Mouse (Mus musculus) layer of hippocampus, postnatal 25 days (tissue): ENCODE measurements around the gene Ddi2. TPM values are rescaled to one million over a fixed set of nuclear protein-coding genes. Genes with fewer than 3 reads are reported as not detected.

Experiments used
- DNase-seq, 2 experiments: peaks; one replicate each; pipeline ENCODE4 v3.0.0; 2022; ENCODE audit warnings: mixed read lengths in 2 of 2, low spot score in 1 of 2; ENCODE audit errors: extremely low spot score in 1 of 2
- total RNA-seq, 2 experiments: library from RNA; stranded (reverse); gene quantifications; 2 replicates each; pipeline ENCODE4 v1.2.3; 2021

The Ddi2 gene
- total RNA-seq, 2 experiments from 2014 or later, result 39.7 TPM

DNA sequence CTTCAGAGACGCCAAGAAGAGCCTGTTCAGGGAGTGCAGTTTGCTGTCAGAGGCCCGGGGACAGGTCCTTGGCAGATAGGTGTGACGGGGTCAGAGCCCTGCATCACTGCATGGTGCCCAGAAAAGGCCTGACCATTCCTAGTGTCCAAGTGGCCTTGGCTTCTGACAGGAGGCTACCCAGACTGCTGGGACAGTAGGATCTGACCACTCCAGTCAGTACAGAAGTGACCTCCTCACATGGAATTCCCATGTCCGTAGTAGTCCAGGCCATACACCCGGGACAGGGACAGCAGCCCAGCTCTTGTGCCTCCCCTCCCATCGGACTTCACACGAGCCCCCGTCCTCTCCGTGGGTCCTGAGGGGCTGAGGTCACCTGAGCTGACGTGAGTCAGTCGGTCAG, 93.2 kb downstream of the Ddi2 start:
- DNase-seq, result no peak

DNA sequence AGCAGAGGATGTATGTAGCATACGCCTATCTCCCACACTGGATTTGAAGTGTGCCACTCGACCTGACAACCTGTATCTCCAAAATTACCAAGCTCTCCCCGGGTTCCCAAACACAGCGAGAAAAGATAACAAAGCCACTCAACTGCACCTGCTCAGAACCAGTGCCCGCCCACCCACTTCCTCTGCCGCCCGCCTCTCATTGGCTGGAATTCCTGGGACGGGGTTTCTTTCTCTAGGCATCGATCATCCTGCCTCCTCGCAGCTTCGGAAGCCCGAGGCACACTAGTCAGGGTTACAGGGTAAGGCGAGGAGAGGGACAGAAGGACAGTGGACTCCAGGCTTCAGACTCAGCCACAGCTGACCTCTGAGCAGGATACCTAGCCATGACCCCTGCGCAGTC, 94.6 kb downstream of the Ddi2 start:
- DNase-seq, result no peak

Other genes with a start within 250 kb of the Ddi2 start
- 10 to 100 TPM; 51.6 to 67.6 TPM for gene Spen, start 184.8 kb downstream of the Ddi2 start, total RNA-seq
- 1 to 10 TPM; 1.3 to 1.5 TPM for gene Fblim1, start 117.3 kb downstream of the Ddi2 start, total RNA-seq
- under 1 TPM; 0.44 to 0.45 TPM for gene Tmem82, start 104.8 kb downstream of the Ddi2 start, total RNA-seq
- 1 to 10 TPM; 1.8 to 3.2 TPM for gene Slc25a34, start 99.6 kb downstream of the Ddi2 start, total RNA-seq
- gene Plekhm2, start 58.5 kb downstream of the Ddi2 start, total RNA-seq, result 10 to 100 TPM; 59.1 to 69.1 TPM
- gene Rsc1a1, start 37.8 kb downstream of the Ddi2 start, total RNA-seq, result 1 to 10 TPM in 1 of 2 experiments, not detected in 1; 2.2 TPM
- not detected for gene Agmat, start 23.3 kb upstream of the Ddi2 start, total RNA-seq
- gene Dnajc16, start 67.5 kb upstream of the Ddi2 start, total RNA-seq, result 10 to 100 TPM; 41.5 to 42.0 TPM
- gene Casp9, start 70.2 kb upstream of the Ddi2 start, total RNA-seq, result 10 to 100 TPM; 21.6 to 23.4 TPM
- gene Cela2a, start 102.7 kb upstream of the Ddi2 start, total RNA-seq, result not detected
- not detected for gene Ctrc, start 122.9 kb upstream of the Ddi2 start, total RNA-seq
- 100 to 1,000 TPM; 125 to 131 TPM for gene Efhd2, start 151.5 kb upstream of the Ddi2 start, total RNA-seq